Mouse (Mus musculus): ENCODE data around the gene Dnajc12. TPM values are rescaled to one million over a fixed set of nuclear protein-coding genes. Genes with fewer than 3 reads are reported as not detected.

The Dnajc12 gene
- polyA plus RNA-seq (2012): 0.14 and 0.22 TPM in 2 replicates

DNA sequence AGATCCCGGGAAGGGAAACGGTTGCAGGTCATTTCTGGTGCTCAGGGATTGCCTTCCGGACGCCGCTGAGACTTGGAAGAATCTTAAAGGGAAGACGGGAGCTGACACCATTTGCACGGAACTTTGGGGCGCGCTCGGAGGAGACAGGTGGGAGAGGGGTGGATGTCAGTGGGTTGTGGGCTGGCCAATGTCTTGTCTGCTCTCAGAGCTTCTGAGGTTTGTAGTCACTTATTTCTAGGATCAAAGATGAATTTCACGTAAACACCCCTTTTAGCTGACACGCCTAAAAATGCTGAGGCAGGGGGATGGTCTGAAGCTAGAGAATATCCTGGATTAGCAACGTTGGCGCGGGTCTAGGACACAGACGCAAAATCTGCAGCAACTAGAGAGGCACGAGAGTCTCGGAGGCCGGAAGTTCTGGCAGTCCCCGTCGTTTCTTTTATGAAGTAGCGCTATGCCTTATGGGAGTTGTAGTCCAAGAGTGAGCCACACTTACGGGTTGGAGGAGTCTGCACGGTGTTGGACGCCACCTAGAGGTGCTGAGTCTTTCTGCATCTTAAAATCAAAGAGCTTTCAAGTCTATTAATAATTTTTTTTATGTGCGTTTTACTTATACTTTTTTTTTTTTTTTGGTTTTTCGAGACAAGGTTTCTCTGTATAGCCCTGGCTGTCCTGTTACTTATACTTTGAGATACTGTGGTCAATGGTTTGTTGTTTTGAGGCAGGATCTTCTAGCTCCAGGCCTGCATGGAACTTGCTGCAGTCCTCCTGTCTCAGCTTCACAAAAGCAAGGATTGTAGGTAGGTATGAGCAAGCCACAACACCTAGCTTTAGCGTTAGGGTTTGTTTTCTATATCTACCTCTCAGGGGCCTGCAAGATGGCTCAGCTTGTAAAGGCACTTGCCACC, at the start of gene Dnajc12:
Gene Dnajc12 (plus strand): TSS at position 72 of the 908 bp plus-strand sequence.
- Histone ChIP-seq H3K9me3 (ENCODE audit: control insufficient read depth, low read length) (no peaks in the 10 kb centered on the region), H3K4me3 (replicated peaks) (peak within 1 kb of the TSS; percentile 71), H3K27me3 (ENCODE audit: control insufficient read depth) (peaks cover 10% of the 10 kb centered on the region), H3K36me3 (ENCODE audit: control insufficient read depth) (no peaks in the 10 kb centered on the region), H3K4me1 (ENCODE audit: control insufficient read depth) (peaks cover 34% of the 10 kb centered on the region)
- TF ChIP-seq GATA1 (IDR thresholded peaks at IDR 0.05; ENCODE audit: low read length) (no peak), TAL1 (IDR thresholded peaks at IDR 0.05; ENCODE audit: low read length) (no peak)

DNA sequence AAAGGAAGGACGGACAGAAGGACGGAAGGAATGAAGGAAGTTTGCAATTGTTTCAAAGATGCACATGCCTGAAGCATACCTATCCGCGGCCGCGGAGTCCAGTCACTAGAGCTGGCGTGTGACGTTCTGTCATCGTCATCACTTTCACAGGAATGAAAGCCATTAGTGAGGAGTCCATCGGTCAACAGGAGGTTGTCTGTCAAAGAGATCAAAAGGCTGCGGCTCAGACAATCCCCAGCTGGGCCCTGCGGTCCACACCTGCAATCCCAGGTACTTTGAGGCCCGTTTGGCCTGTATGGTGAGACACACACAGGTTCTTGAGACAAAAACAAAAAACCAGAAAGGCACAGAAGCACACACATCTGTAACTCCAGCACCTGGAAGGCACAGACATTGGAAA, 45.3 kb upstream of the Dnajc12 start:
- H3K27me3 ChIP-seq (ENCODE audit: control insufficient read depth): no peaks in the 10 kb centered on the region
- no peak for TF ChIP-seq TAL1 (IDR thresholded peaks at IDR 0.05; ENCODE audit: low read length)
- no peak for TF ChIP-seq GATA1 (IDR thresholded peaks at IDR 0.05; ENCODE audit: low read length)
- H3K9me3 ChIP-seq (ENCODE audit: control insufficient read depth, low read length): no peaks in the 10 kb centered on the region
- peaks cover 54% of the 10 kb centered on the region for H3K36me3 ChIP-seq (ENCODE audit: control insufficient read depth)
- H3K4me3 ChIP-seq (replicated peaks): peak overlapping the region; percentile 93
- H3K4me1 ChIP-seq (ENCODE audit: control insufficient read depth): peaks cover 34% of the 10 kb centered on the region

DNA sequence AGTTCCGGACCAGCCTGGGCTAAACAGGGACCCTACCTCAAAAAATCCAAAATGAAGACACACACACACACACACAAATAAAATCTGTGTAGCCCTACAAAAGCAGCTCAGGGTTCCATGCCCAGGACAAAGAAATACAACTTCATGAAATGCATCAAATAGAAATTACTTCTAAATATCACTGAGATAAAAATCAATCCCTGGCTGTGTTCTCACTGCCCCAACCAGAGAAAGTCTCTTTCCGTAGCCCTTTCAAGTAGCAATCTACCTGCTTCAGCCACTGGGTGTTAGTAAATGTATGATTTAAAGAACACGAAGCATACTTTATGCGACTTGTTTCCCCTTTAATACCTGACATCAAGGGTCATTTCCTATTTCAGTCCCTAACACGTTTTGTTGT, 44.9 kb upstream of the Dnajc12 start:
- no peaks in the 10 kb centered on the region for H3K27me3 ChIP-seq (ENCODE audit: control insufficient read depth)
- peaks cover 49% of the 10 kb centered on the region for H3K36me3 ChIP-seq (ENCODE audit: control insufficient read depth)
- H3K9me3 ChIP-seq (ENCODE audit: control insufficient read depth, low read length): peaks cover 2% of the 10 kb centered on the region; the same call in 1 of the 2 replicates
- peak overlapping the region; percentile 93 for H3K4me3 ChIP-seq (replicated peaks)
- TF ChIP-seq TAL1 (IDR thresholded peaks at IDR 0.05; ENCODE audit: low read length) (no peak), GATA1 (IDR thresholded peaks at IDR 0.05; ENCODE audit: low read length) (no peak)
- peaks cover 34% of the 10 kb centered on the region for H3K4me1 ChIP-seq (ENCODE audit: control insufficient read depth)

DNA sequence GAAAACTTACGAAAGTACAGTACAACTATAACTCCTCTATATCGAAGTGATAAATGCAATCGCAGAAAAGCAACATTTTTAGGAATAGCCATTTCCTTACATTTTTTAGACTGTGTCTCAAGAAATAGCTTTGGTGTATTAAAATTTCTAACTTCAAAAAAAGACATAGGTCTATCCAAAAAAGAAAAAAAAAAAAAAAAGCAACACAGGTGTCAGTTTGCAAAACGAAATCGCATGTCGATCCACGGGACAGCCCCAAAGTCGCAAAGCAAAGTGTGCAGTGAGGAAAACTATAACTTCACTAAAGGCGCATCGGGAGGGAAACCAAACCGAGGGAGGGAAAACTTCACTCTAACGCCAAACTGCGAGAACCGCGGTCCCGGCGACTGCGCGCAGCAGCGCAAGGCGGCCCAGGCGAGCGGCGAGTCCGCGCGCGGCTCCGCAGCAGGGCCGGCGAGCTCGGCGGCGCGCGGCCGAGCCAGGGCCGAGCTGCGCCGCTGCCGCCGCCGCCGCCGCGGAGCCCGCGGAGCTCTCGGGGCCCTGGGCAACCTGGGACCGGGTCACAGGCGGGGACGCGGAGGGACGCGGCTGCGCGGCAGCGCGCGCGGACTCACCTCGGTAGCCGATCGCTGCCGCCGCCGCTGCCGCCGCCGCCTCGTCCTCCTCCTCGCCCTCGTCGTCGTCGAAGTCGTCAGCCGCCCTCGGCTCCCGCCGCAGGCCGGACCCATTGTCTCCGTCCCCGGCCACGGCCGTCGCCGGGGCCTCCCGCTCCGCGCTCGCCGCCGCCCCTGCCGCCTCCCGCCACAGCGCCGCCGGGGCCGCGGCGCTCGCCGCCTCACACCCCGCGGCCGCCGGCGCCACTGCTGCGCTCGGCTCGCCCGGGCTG, 44.0 kb upstream of the Dnajc12 start:
- H3K36me3 ChIP-seq (ENCODE audit: control insufficient read depth): peaks cover 41% of the 10 kb centered on the region
- H3K4me3 ChIP-seq (replicated peaks): peak overlapping the region; percentile 93
- TF ChIP-seq TAL1 (IDR thresholded peaks at IDR 0.05; ENCODE audit: low read length) (no peak), GATA1 (IDR thresholded peaks at IDR 0.05; ENCODE audit: low read length) (no peak)
- H3K27me3 ChIP-seq (ENCODE audit: control insufficient read depth): no peaks in the 10 kb centered on the region
- peaks cover 3% of the 10 kb centered on the region; the same call in 1 of the 2 replicates for H3K9me3 ChIP-seq (ENCODE audit: control insufficient read depth, low read length)
- H3K4me1 ChIP-seq (ENCODE audit: control insufficient read depth): peaks cover 34% of the 10 kb centered on the region

DNA sequence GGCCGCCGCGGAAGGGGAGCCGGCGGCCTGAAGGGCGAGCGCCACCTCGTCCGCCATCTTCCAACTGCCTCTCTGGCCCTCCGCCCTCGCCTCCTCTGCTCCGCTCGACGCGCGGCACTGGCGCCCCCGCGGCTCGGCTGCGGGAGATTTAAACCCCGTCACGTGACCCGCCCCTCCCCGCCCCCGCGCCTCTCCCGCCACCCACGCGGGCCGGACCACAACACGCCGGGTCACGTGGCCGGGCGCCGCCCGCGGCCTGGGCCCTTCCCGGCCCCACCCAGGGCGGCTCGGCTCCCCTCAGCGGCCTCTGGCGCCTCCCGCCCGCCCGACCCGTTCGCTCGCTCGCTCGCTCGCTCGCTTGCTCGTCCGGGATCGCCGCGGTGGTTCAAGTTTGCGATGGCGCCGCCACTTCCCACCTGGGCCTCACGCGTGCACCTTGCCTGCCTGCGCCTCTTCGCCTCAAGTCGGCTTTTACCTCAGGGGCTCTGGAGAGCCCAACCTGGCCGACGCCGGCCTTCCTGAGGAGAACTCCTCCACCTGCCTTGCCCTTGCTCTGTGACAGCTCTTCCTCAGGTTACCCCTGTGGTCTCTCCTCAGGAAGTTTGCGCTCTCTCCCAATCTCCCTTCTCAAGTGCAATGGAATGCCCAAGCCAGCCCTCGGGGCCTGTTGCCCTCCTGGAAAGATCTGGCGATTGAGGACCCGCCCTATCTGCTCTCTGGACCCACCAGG, 43.2 kb upstream of the Dnajc12 start:
- 0 out of 2 replicates have a peak, but pooled peaks have one; percentile 18 for TF ChIP-seq GATA1 (IDR thresholded peaks at IDR 0.05; ENCODE audit: low read length)
- no peak for TF ChIP-seq TAL1 (IDR thresholded peaks at IDR 0.05; ENCODE audit: low read length)
- Histone ChIP-seq H3K4me3 (replicated peaks) (peak overlapping the region; percentile 93), H3K9me3 (ENCODE audit: control insufficient read depth, low read length) (peaks cover 3% of the 10 kb centered on the region; the same call in 1 of the 2 replicates)

DNA sequence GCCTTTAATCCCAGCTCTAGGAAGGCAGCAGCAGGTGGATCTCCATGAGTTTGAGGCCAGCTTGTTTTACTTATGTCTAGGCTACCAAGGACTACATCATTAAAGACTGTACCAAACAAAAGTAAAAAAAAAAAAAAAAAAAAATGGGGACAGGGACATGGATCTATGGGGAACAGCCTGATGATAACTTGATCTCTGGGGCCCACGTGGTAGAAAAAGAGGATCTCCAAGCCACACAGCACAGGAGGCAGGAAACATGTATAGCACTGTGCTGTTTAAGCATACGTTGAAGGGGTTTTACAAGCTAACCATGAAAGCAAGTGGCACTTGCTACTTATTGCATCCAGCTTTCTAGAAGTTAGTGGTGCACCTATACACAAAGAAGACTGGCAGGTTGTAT, 40.9 kb upstream of the Dnajc12 start:
- Histone ChIP-seq H3K27me3 (ENCODE audit: control insufficient read depth) (no peaks in the 10 kb centered on the region), H3K9me3 (ENCODE audit: control insufficient read depth, low read length) (peaks cover 8% of the 10 kb centered on the region), H3K36me3 (ENCODE audit: control insufficient read depth) (peaks cover 9% of the 10 kb centered on the region), H3K4me3 (replicated peaks) (no peak overlapping the region), H3K4me1 (ENCODE audit: control insufficient read depth) (peaks cover 28% of the 10 kb centered on the region)
- TF ChIP-seq GATA1 (IDR thresholded peaks at IDR 0.05; ENCODE audit: low read length) (no peak), TAL1 (IDR thresholded peaks at IDR 0.05; ENCODE audit: low read length) (no peak)

More for the DNA sequence above, 43.2 kb upstream of the Dnajc12 start:
- H3K27me3 ChIP-seq (ENCODE audit: control insufficient read depth): no peaks in the 10 kb centered on the region
- H3K4me1 ChIP-seq (ENCODE audit: control insufficient read depth): peaks cover 34% of the 10 kb centered on the region
- H3K36me3 ChIP-seq (ENCODE audit: control insufficient read depth): peaks cover 32% of the 10 kb centered on the region

DNA sequence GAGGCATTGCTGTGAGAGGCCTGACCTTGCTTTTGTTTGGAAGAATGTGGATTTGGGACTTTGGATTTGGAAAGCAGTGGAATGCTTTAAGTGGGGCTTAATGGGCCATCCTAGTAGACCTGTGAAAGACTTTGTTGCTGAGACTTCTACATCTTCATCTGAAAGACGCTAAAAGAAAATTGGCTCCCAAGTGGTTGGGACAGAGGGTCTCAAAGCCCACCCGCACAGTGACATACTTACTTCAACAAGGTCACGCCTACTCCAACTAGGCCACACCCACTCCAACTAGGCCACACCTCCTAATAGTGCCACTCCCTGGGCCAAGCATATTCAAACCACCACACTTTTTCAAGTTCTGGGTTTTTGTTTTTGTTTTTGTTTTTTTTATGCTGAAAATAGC, 37.5 kb upstream of the Dnajc12 start:
- peaks cover 9% of the 10 kb centered on the region for H3K4me1 ChIP-seq (ENCODE audit: control insufficient read depth)
- H3K36me3 ChIP-seq (ENCODE audit: control insufficient read depth): no peaks in the 10 kb centered on the region
- peaks cover 2% of the 10 kb centered on the region; the same call in 1 of the 2 replicates for H3K27me3 ChIP-seq (ENCODE audit: control insufficient read depth)
- H3K9me3 ChIP-seq (ENCODE audit: control insufficient read depth, low read length): peaks cover 8% of the 10 kb centered on the region
- TF ChIP-seq TAL1 (IDR thresholded peaks at IDR 0.05; ENCODE audit: low read length) (no peak), GATA1 (IDR thresholded peaks at IDR 0.05; ENCODE audit: low read length) (no peak)
- no peak overlapping the region for H3K4me3 ChIP-seq (replicated peaks)

DNA sequence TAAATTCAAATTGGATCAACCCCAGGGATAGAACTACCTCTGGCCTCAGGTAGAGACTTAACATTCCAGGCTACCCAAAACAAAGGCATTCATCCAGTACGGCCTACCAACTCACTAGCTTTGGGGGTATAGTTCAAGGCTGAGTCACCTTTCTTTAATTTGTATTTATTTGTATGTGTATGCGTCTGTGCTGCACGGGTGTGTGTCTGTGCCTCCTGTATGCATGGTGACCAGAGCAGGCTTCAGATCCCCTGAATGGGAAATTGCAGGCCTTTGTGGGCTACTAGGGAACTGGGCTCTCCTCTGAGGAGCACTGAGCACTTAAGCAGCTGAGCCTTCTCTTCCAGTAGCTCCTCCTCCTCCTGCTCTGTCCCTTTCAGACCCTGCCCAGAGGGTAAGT, 34.0 kb upstream of the Dnajc12 start:
- Histone ChIP-seq H3K4me3 (replicated peaks) (no peak overlapping the region), H3K27me3 (ENCODE audit: control insufficient read depth) (peaks cover 8% of the 10 kb centered on the region), H3K4me1 (ENCODE audit: control insufficient read depth) (no peaks in the 10 kb centered on the region), H3K36me3 (ENCODE audit: control insufficient read depth) (no peaks in the 10 kb centered on the region), H3K9me3 (ENCODE audit: control insufficient read depth, low read length) (peaks cover 4% of the 10 kb centered on the region)
- TF ChIP-seq GATA1 (IDR thresholded peaks at IDR 0.05; ENCODE audit: low read length) (no peak), TAL1 (IDR thresholded peaks at IDR 0.05; ENCODE audit: low read length) (no peak)

Data from erythroblast, embryonic 14.5 days (primary cell).